Mouse (Mus musculus) embryonic facial prominence, embryonic 14.5 days (tissue): ENCODE data around the gene Med26. TPM values are rescaled to one million over a fixed set of nuclear protein-coding genes. Genes with fewer than 3 reads are reported as not detected.

ENCODE experiments used
- ATAC-seq: fragments of 200-750 bp; cut with Nextera tagmentation; 2 replicates; pipeline ENCODE4 v1.8.0; 2017; ENCODE audit warnings: low read depth, moderate number of reproducible peaks, moderate TSS enrichment
- DNase-seq: peaks from one replicate; pipeline ENCODE4 v3.0.0-alpha.2; 2015; ENCODE audit warnings: low spot score
- H3K27ac ChIP-seq: fragments of 300-500 bp; sonication (generic); replicated peaks from 2 replicates; pipeline ENCODE4 v1.5.1; 2014; ENCODE audit warnings: low read depth, mild to moderate bottlenecking, low read length, moderate library complexity
- H3K27me3 ChIP-seq: fragments of 300-500 bp; sonication (generic); replicated peaks from 2 replicates; pipeline ENCODE4 v1.6.1; 2014; ENCODE audit warnings: low read length; ENCODE audit not compliant: control insufficient read depth, insufficient read depth
- H3K36me3 ChIP-seq: fragments of 300-500 bp; sonication (generic); 2 replicates; pipeline ENCODE4 v1.6.1; 2014; ENCODE audit warnings: low read length, mixed read lengths; ENCODE audit not compliant: control insufficient read depth, insufficient read depth
- H3K4me1 ChIP-seq: fragments of 300-500 bp; sonication (generic); 2 replicates; pipeline ENCODE4 v1.6.1; 2014; ENCODE audit warnings: antibody characterized with exemption, low read length; ENCODE audit not compliant: control insufficient read depth, insufficient read depth
- H3K4me2 ChIP-seq: fragments of 300-500 bp; sonication (generic); 2 replicates; pipeline ENCODE4 v1.6.1; 2014; ENCODE audit warnings: low read depth, mild to moderate bottlenecking, low read length, moderate library complexity, mixed read lengths
- H3K4me3 ChIP-seq: fragments of 300-500 bp; sonication (generic); 2 replicates; pipeline ENCODE4 v1.5.1; 2014; ENCODE audit warnings: low read depth, mild to moderate bottlenecking, low read length
- H3K9ac ChIP-seq: fragments of 300-500 bp; sonication (generic); 2 replicates; pipeline ENCODE4 v1.6.1; 2014; ENCODE audit warnings: low read depth, mild to moderate bottlenecking, low read length, moderate library complexity, mixed read lengths
- H3K9me3 ChIP-seq: fragments of 300-500 bp; sonication (generic); 2 replicates; pipeline ENCODE4 v1.6.1; 2016; ENCODE audit warnings: low read length; ENCODE audit not compliant: control insufficient read depth
- WGBS: fragments of 180-500 bp; shearing (Covaris S2); extraction: QIAGEN DNeasy Blood & Tissue Kit; methylation state at CpG from one replicate; pipeline ENCODE4 v1.1.7; 2014; 5-methylcytosine and 5-hydroxymethylcytosine counted together
- polyA plus RNA-seq: library from polyadenylated mRNA; unstranded; fragments of >200 nt; fragmentation: Nextera tagmentation; extraction: Ambion mirVana; gene quantifications from 2 replicates; pipeline ENCODE4 v1.2.1, GENCODE M21; 2014

The Med26 gene
- 13.9 and 16.2 TPM in 2 replicates for polyA plus RNA-seq

- peak; percentile 100 for DNase-seq
- Histone ChIP-seq H3K4me3 (peak within 1 kb of the TSS; percentile 98), H3K4me1 (peaks cover 20% of the 10 kb centered on the region), H3K27me3 (no peaks in the 10 kb centered on the region), H3K4me2 (peak within 1 kb of the TSS; percentile 86), H3K36me3 (peaks cover 27% of the 10 kb centered on the region; the same call in 1 of the 2 replicates), H3K9ac (peak within 1 kb of the TSS; percentile 97), H3K9me3 (no peaks in the 10 kb centered on the region), H3K27ac (peak within 1 kb of the TSS; percentile 94)
- ATAC-seq, result peak; percentile 97
- under 1% methylated on average over 34 of the region's 92 CpGs for WGBS
These were observed at the start of gene Med26 for GRCm38 (mm10) chr8:72547802-72548643. Gene Med26, minus strand, starts transcription at chr8:72548270.

- Histone ChIP-seq H3K4me1 (no peaks in the 10 kb centered on the region), H3K4me3 (no peak overlapping the region), H3K36me3 (0 out of 2 replicates have a peak, but pooled peaks cover 3% of the 10 kb centered on the region), H3K27me3 (no peaks in the 10 kb centered on the region), H3K9me3 (no peaks in the 10 kb centered on the region), H3K4me2 (no peak overlapping the region), H3K9ac (no peak overlapping the region), H3K27ac (no peak overlapping the region)
- WGBS, result 60% methylated on average over 2 of the region's 2 CpGs
- no peak for ATAC-seq
- no peak for DNase-seq
These were observed 42.1 kb upstream of the Med26 start for GRCm38 (mm10) chr8:72590198-72590597.

- WGBS, result 47% methylated on average over 7 of the region's 7 CpGs
- H3K9me3 ChIP-seq, result no peaks in the 10 kb centered on the region
- ATAC-seq (peak; percentile 44), DNase-seq (peak; percentile 40)
- H3K4me3 ChIP-seq, result no peak overlapping the region
- no peaks in the 10 kb centered on the region for H3K27me3 ChIP-seq
- no peak overlapping the region for H3K4me2 ChIP-seq
- no peak overlapping the region for H3K9ac ChIP-seq
- no peaks in the 10 kb centered on the region for H3K4me1 ChIP-seq
- 0 out of 2 replicates have a peak, but pooled peaks cover 3% of the 10 kb centered on the region for H3K36me3 ChIP-seq
- H3K27ac ChIP-seq, result no peak overlapping the region
These were observed 41.2 kb upstream of the Med26 start for GRCm38 (mm10) chr8:72589286-72589685.

GRCm38 (mm10) chr8:72588865-72589264 is 40.8 kb upstream of the Med26 start:
- 0 out of 2 replicates have a peak, but pooled peaks cover 3% of the 10 kb centered on the region for H3K36me3 ChIP-seq
- no peak for ATAC-seq
- no peak overlapping the region for H3K4me3 ChIP-seq
- H3K4me2 ChIP-seq, result no peak overlapping the region
- H3K27ac ChIP-seq, result no peak overlapping the region
- no peaks in the 10 kb centered on the region for H3K4me1 ChIP-seq
- H3K27me3 ChIP-seq, result no peaks in the 10 kb centered on the region
- no peaks in the 10 kb centered on the region for H3K9me3 ChIP-seq
- 83% methylated on average over 10 of the region's 10 CpGs for WGBS
- H3K9ac ChIP-seq, result no peak overlapping the region
- DNase-seq, result no peak

- Histone ChIP-seq H3K27me3 (no peaks in the 10 kb centered on the region), H3K9ac (no peak overlapping the region), H3K27ac (no peak overlapping the region), H3K4me1 (no peaks in the 10 kb centered on the region), H3K9me3 (no peaks in the 10 kb centered on the region), H3K4me3 (no peak overlapping the region), H3K4me2 (no peak overlapping the region), H3K36me3 (0 out of 2 replicates have a peak, but pooled peaks cover 3% of the 10 kb centered on the region)
- WGBS, result 66% methylated on average over 6 of the region's 6 CpGs
- DNase-seq, result peak; percentile 26
- ATAC-seq, result no peak
These were observed 39.7 kb upstream of the Med26 start for GRCm38 (mm10) chr8:72587806-72588205.

- ATAC-seq (peak; percentile 13; the same call in 1 of the 2 replicates), DNase-seq (peak; percentile 45)
- WGBS, result 75% methylated on average over 6 of the region's 6 CpGs
These were observed 36.3 kb upstream of the Med26 start for GRCm38 (mm10) chr8:72584390-72584789.

GRCm38 (mm10) chr8:72583056-72583771 is 35.1 kb upstream of the Med26 start:
- H3K27me3 ChIP-seq, result no peaks in the 10 kb centered on the region
- no peak overlapping the region for H3K27ac ChIP-seq
- 74% methylated on average over 7 of the region's 7 CpGs for WGBS
- no peaks in the 10 kb centered on the region for H3K4me1 ChIP-seq
- ATAC-seq (no peak), DNase-seq (peak; percentile 65)
- no peak overlapping the region for H3K4me3 ChIP-seq
- H3K9ac ChIP-seq, result no peak overlapping the region
- 0 out of 2 replicates have a peak, but pooled peaks cover 3% of the 10 kb centered on the region for H3K36me3 ChIP-seq
- H3K9me3 ChIP-seq, result no peaks in the 10 kb centered on the region
- H3K4me2 ChIP-seq, result no peak overlapping the region

More at GRCm38 (mm10) chr8:72584390-72584789, 36.3 kb upstream of the Med26 start:
- Histone ChIP-seq H3K4me2 (no peak overlapping the region), H3K27ac (no peak overlapping the region), H3K4me3 (no peak overlapping the region), H3K27me3 (no peaks in the 10 kb centered on the region), H3K9ac (no peak overlapping the region), H3K36me3 (0 out of 2 replicates have a peak, but pooled peaks cover 3% of the 10 kb centered on the region), H3K4me1 (no peaks in the 10 kb centered on the region), H3K9me3 (no peaks in the 10 kb centered on the region)

GRCm38 (mm10) chr8:72579374-72579773 is 31.3 kb upstream of the Med26 start:
- no peak overlapping the region for H3K4me3 ChIP-seq
- no peaks in the 10 kb centered on the region for H3K27me3 ChIP-seq
- DNase-seq, result no peak
- H3K9ac ChIP-seq, result no peak overlapping the region
- no peak overlapping the region for H3K27ac ChIP-seq
- no peaks in the 10 kb centered on the region for H3K36me3 ChIP-seq
- H3K9me3 ChIP-seq, result no peaks in the 10 kb centered on the region
- 72% methylated on average over 8 of the region's 9 CpGs for WGBS
- H3K4me2 ChIP-seq, result no peak overlapping the region
- no peaks in the 10 kb centered on the region for H3K4me1 ChIP-seq
- ATAC-seq, result no peak
